Comparison of ENCODE assay signal across 8 mouse cellular contexts in genomic region chr12:35191698-35192425, GRCm38 (mm10).
DNase-seq lines count a peak whose midpoint lies in the region; ATAC-seq and TF ChIP-seq lines count a peak whose summit lies in the region.

No protein-coding gene starts in this region.

- ATAC-seq in heart, embryonic 15.5 days (replicated peaks; ENCODE audit: insufficient number of reproducible peaks, insufficient read depth, low FRiP score, low read depth), result peak; percentile 43; the same call in 1 of the 2 replicates
- peak; percentile 49; the same call in 1 of the 2 replicates for ATAC-seq in kidney, postnatal 0 days (replicated peaks; ENCODE audit: low FRiP score, low read depth)
- no peak for ATAC-seq in liver, embryonic 13.5 days (ENCODE audit: low read depth)
- peak; percentile 72 for ATAC-seq in neural tube, embryonic 15.5 days (ENCODE audit: low FRiP score)

- peak overlapping the region; percentile 43 for H3K4me3 ChIP-seq in forebrain, embryonic 10.5 days
- H3K4me3 ChIP-seq in heart, embryonic 15.5 days, result peak overlapping the region; percentile 3; the same call in 1 of the 2 replicates
- no peak overlapping the region for H3K4me3 ChIP-seq in kidney, postnatal 0 days (replicated peaks; ENCODE audit: low read depth, low read length)
- no peak overlapping the region for H3K4me3 ChIP-seq in liver, embryonic 13.5 days (replicated peaks)
- peak overlapping the region; percentile 25 for H3K4me3 ChIP-seq in neural tube, embryonic 15.5 days (replicated peaks)

- no peaks in the 10 kb centered on the region for H3K9me3 ChIP-seq in forebrain, embryonic 10.5 days
- H3K9me3 ChIP-seq in heart, embryonic 15.5 days (replicated peaks), result no peaks in the 10 kb centered on the region
- no peaks in the 10 kb centered on the region for H3K9me3 ChIP-seq in kidney, postnatal 0 days (replicated peaks; ENCODE audit: low read length)
- H3K9me3 ChIP-seq in liver, embryonic 13.5 days (replicated peaks), result no peaks in the 10 kb centered on the region
- H3K9me3 ChIP-seq in neural tube, embryonic 15.5 days (replicated peaks), result no peaks in the 10 kb centered on the region

- no peaks in the 10 kb centered on the region for H3K27me3 ChIP-seq in forebrain, embryonic 10.5 days (ENCODE audit: poor library complexity, severe bottlenecking)
- no peaks in the 10 kb centered on the region for H3K27me3 ChIP-seq in heart, embryonic 15.5 days
- H3K27me3 ChIP-seq in kidney, postnatal 0 days (ENCODE audit: insufficient read depth, low read length), result no peaks in the 10 kb centered on the region
- no peaks in the 10 kb centered on the region for H3K27me3 ChIP-seq in liver, embryonic 13.5 days
- H3K27me3 ChIP-seq in neural tube, embryonic 15.5 days (replicated peaks), result no peaks in the 10 kb centered on the region

- 55% methylated on average over 17 of the region's 17 CpGs for WGBS in forebrain, embryonic 10.5 days
- 45% methylated on average over 17 of the region's 17 CpGs for WGBS in heart, embryonic 15.5 days
- WGBS in kidney, postnatal 0 days, result 43% methylated on average over 17 of the region's 17 CpGs
- WGBS in liver, embryonic 13.5 days (ENCODE audit: insufficient replicate concordance), result 49% methylated on average over 17 of the region's 17 CpGs
- WGBS in neural tube, embryonic 15.5 days, result 55% methylated on average over 17 of the region's 17 CpGs

- DNase-seq in CD8-positive naive resting alpha-beta T cell, adult 2 months (ENCODE audit: low read depth in 2 of 2, low spot score in 2 of 2), result peak; percentile 15 to 36
- DNase-seq in brain, embryonic 18.5 days (ENCODE audit: low read depth, low spot score), result peak; percentile 63
- DNase-seq in forebrain, embryonic 10.5 days (ENCODE audit: extremely low spot score, low spot score), result peak; percentile 61
- peak; percentile 90 for DNase-seq in kidney, postnatal 0 days (ENCODE audit: low spot score)
- peak; percentile 5 for DNase-seq in liver, embryonic 13.5 days
- DNase-seq in testis, postnatal 14 days (ENCODE audit: low spot score), result peak; percentile 38

- no peaks in the 10 kb centered on the region for H3K36me3 ChIP-seq in forebrain, embryonic 10.5 days (replicated peaks)
- H3K36me3 ChIP-seq in heart, embryonic 15.5 days, result no peaks in the 10 kb centered on the region
- H3K36me3 ChIP-seq in kidney, postnatal 0 days (ENCODE audit: insufficient read depth, low read length), result no peaks in the 10 kb centered on the region
- H3K36me3 ChIP-seq in liver, embryonic 13.5 days, result no peaks in the 10 kb centered on the region
- no peaks in the 10 kb centered on the region for H3K36me3 ChIP-seq in neural tube, embryonic 15.5 days

- H3K27ac ChIP-seq in forebrain, embryonic 10.5 days, result no peak overlapping the region
- no peak overlapping the region for H3K27ac ChIP-seq in heart, embryonic 15.5 days
- H3K27ac ChIP-seq in kidney, postnatal 0 days, result no peak overlapping the region
- H3K27ac ChIP-seq in liver, embryonic 13.5 days, result no peak overlapping the region
- no peak overlapping the region for H3K27ac ChIP-seq in neural tube, embryonic 15.5 days (replicated peaks)

- H3K4me1 ChIP-seq in forebrain, embryonic 10.5 days, result peaks cover 2% of the 10 kb centered on the region; the same call in 1 of the 2 replicates
- no peaks in the 10 kb centered on the region for H3K4me1 ChIP-seq in heart, embryonic 15.5 days (replicated peaks)
- no peaks in the 10 kb centered on the region for H3K4me1 ChIP-seq in kidney, postnatal 0 days (replicated peaks; ENCODE audit: insufficient read depth, low read length)
- H3K4me1 ChIP-seq in liver, embryonic 13.5 days (replicated peaks), result no peaks in the 10 kb centered on the region
- H3K4me1 ChIP-seq in neural tube, embryonic 15.5 days, result no peaks in the 10 kb centered on the region

- H3K9ac ChIP-seq in heart, embryonic 15.5 days, result 0 out of 2 replicates have a peak overlapping the region, but pooled peaks have one; percentile 15
- H3K9ac ChIP-seq in kidney, postnatal 0 days (ENCODE audit: low read depth, low read length), result no peak overlapping the region
- no peak overlapping the region for H3K9ac ChIP-seq in liver, embryonic 13.5 days
- H3K9ac ChIP-seq in neural tube, embryonic 15.5 days (replicated peaks), result no peak overlapping the region

- peak; percentile 79 for TF ChIP-seq CTCF in kidney, postnatal 0 days (IDR thresholded peaks at IDR 0.05; ENCODE audit: low read depth)

- H3K4me2 ChIP-seq in heart, embryonic 15.5 days, result peak overlapping the region; percentile 56
- H3K4me2 ChIP-seq in kidney, postnatal 0 days (ENCODE audit: low read length), result peak overlapping the region; percentile 43
- no peak overlapping the region for H3K4me2 ChIP-seq in liver, embryonic 13.5 days
- peak overlapping the region; percentile 55 for H3K4me2 ChIP-seq in neural tube, embryonic 15.5 days

Comparison
In these comparisons a context has a peak if more than half of its experiments do, and no peak if none do; other contexts are left out.
1. DNase-seq: peak in every context shown above with its lines; median percentile 90 in kidney, postnatal 0 days; 63 in brain, embryonic 18.5 days; 61 in forebrain, embryonic 10.5 days; 38 in testis, postnatal 14 days; 26 in CD8-positive naive resting alpha-beta T cell, adult 2 months; 5 in liver, embryonic 13.5 days.
2. H3K4me3 ChIP-seq: peak in forebrain, embryonic 10.5 days (single experiment), heart, embryonic 15.5 days (single experiment) and neural tube, embryonic 15.5 days (single experiment); none in kidney, postnatal 0 days (single experiment) and liver, embryonic 13.5 days (single experiment).